Comparison of ENCODE assay signal across 7 mouse cellular contexts in genomic region chr7:134670312-134671002, GRCm38 (mm10). TPM values are rescaled to one million over a fixed set of nuclear protein-coding genes. Genes with fewer than 3 reads are reported as not detected.
DNase-seq lines count a peak whose midpoint lies in the region; ATAC-seq lines count a peak whose summit lies in the region.

Gene Dock1, plus strand, starts transcription at chr7:134670654.

- H3K4me2 ChIP-seq in intestine, embryonic 16.5 days (ENCODE audit: low read depth, low read length), result peak within 1 kb of the TSS; percentile 90
- H3K4me2 ChIP-seq in stomach, embryonic 14.5 days (replicated peaks; ENCODE audit: low read depth, low read length), result peak within 1 kb of the TSS; percentile 77

- H3K9ac ChIP-seq in intestine, embryonic 16.5 days (ENCODE audit: low read depth, low read length), result peak within 1 kb of the TSS; percentile 92
- peak within 1 kb of the TSS; percentile 90 for H3K9ac ChIP-seq in stomach, embryonic 14.5 days (replicated peaks; ENCODE audit: low read depth, low read length)

- peak within 1 kb of the TSS; percentile 75 for H3K4me3 ChIP-seq in intestine, embryonic 16.5 days (ENCODE audit: low read length)
- peak within 1 kb of the TSS; percentile 80 for H3K4me3 ChIP-seq in limb, embryonic 10.5 days
- peak within 1 kb of the TSS; percentile 70 for H3K4me3 ChIP-seq in midbrain, embryonic 10.5 days
- H3K4me3 ChIP-seq in stomach, embryonic 14.5 days (ENCODE audit: low read depth, low read length), result peak within 1 kb of the TSS; percentile 64

- no peaks in the 10 kb centered on the region for H3K27me3 ChIP-seq in intestine, embryonic 16.5 days (replicated peaks; ENCODE audit: control insufficient read depth, insufficient read depth, low read length)
- no peaks in the 10 kb centered on the region; the same call in 1 of the 2 replicates for H3K27me3 ChIP-seq in limb, embryonic 10.5 days (ENCODE audit: low read depth, poor library complexity, severe bottlenecking)
- peaks cover 32% of the 10 kb centered on the region for H3K27me3 ChIP-seq in midbrain, embryonic 10.5 days (ENCODE audit: low read depth, poor library complexity, severe bottlenecking)
- no peaks in the 10 kb centered on the region for H3K27me3 ChIP-seq in stomach, embryonic 14.5 days (ENCODE audit: control insufficient read depth, insufficient read depth, low read length)

- H3K27ac ChIP-seq in intestine, embryonic 16.5 days (ENCODE audit: low read length), result peak within 1 kb of the TSS; percentile 85
- peak within 1 kb of the TSS; percentile 98 for H3K27ac ChIP-seq in limb, embryonic 10.5 days
- H3K27ac ChIP-seq in midbrain, embryonic 10.5 days (replicated peaks), result peak within 1 kb of the TSS; percentile 93
- H3K27ac ChIP-seq in stomach, embryonic 14.5 days (ENCODE audit: low read length), result peak within 1 kb of the TSS; percentile 93

- H3K9me3 ChIP-seq in intestine, embryonic 16.5 days (ENCODE audit: control insufficient read depth, low read length), result no peaks in the 10 kb centered on the region
- H3K9me3 ChIP-seq in limb, embryonic 10.5 days (replicated peaks), result no peaks in the 10 kb centered on the region
- H3K9me3 ChIP-seq in midbrain, embryonic 10.5 days (replicated peaks), result no peaks in the 10 kb centered on the region
- H3K9me3 ChIP-seq in stomach, embryonic 14.5 days (ENCODE audit: control insufficient read depth, low read depth, low read length), result no peaks in the 10 kb centered on the region

- under 1% methylated on average over 68 of the region's 77 CpGs for WGBS in intestine, embryonic 16.5 days
- 2% methylated on average over 75 of the region's 77 CpGs for WGBS in limb, embryonic 10.5 days
- WGBS in midbrain, embryonic 10.5 days, result 4% methylated on average over 48 of the region's 77 CpGs
- 1% methylated on average over 64 of the region's 77 CpGs for WGBS in stomach, embryonic 14.5 days

- peak; percentile 88 for ATAC-seq in intestine, embryonic 16.5 days
- peak; percentile 84 for ATAC-seq in stomach, embryonic 14.5 days (ENCODE audit: insufficient number of reproducible peaks, insufficient read depth, low FRiP score, low read depth)

- H3K4me1 ChIP-seq in intestine, embryonic 16.5 days (ENCODE audit: control insufficient read depth, insufficient read depth, low read length), result peaks cover 35% of the 10 kb centered on the region
- peaks cover 47% of the 10 kb centered on the region for H3K4me1 ChIP-seq in limb, embryonic 10.5 days
- peaks cover 39% of the 10 kb centered on the region for H3K4me1 ChIP-seq in midbrain, embryonic 10.5 days
- H3K4me1 ChIP-seq in stomach, embryonic 14.5 days (ENCODE audit: control insufficient read depth, insufficient read depth, low read length), result peaks cover 24% of the 10 kb centered on the region

- H3K36me3 ChIP-seq in intestine, embryonic 16.5 days (ENCODE audit: control insufficient read depth, insufficient read depth, low read length), result no peaks in the 10 kb centered on the region
- peaks cover 9% of the 10 kb centered on the region for H3K36me3 ChIP-seq in limb, embryonic 10.5 days
- H3K36me3 ChIP-seq in midbrain, embryonic 10.5 days, result no peaks in the 10 kb centered on the region
- H3K36me3 ChIP-seq in stomach, embryonic 14.5 days (ENCODE audit: control insufficient read depth, insufficient read depth, low read length), result no peaks in the 10 kb centered on the region

- peak; percentile 88 for DNase-seq in adrenal gland, postnatal 10 days
- DNase-seq in embryo, embryonic 10.5 days (ENCODE audit: low spot score), result peak; percentile 83
- DNase-seq in gonadal fat pad, adult 2 months (ENCODE audit: low read depth), result no peak
- peak; percentile 86 for DNase-seq in limb, embryonic 10.5 days (ENCODE audit: low spot score)
- DNase-seq in midbrain, embryonic 10.5 days (ENCODE audit: low spot score), result peak; percentile 80

RNA-seq across cellular contexts. Expression of gene Dock1, which starts in this region (rescaled TPM):
- total RNA-seq in adrenal gland, postnatal 10 days (2021), result 100 to 1,000 TPM in 1 of 2 experiments, 10 to 100 TPM in 1; 86.5 to 107 TPM
- 13.0 and 15.7 TPM in 2 replicates for polyA plus RNA-seq in gonadal fat pad, adult 2 months (2012; rRNA removed)
- 21.9 and 23.1 TPM in 2 replicates for polyA plus RNA-seq in intestine, embryonic 16.5 days (2015; fragmentation: Nextera tagmentation; extraction: Ambion mirVana)
- 36.3 and 44.5 TPM in 2 replicates for polyA plus RNA-seq in limb, embryonic 10.5 days (2016; fragmentation: Nextera tagmentation; extraction: Ambion mirVana)
- 20.1 and 20.2 TPM in 2 replicates for polyA plus RNA-seq in midbrain, embryonic 10.5 days (2016; fragmentation: Nextera tagmentation; extraction: Ambion mirVana)
- polyA plus RNA-seq in stomach, embryonic 14.5 days (2014; fragmentation: Nextera tagmentation; extraction: Ambion mirVana), result 48.4 and 48.6 TPM in 2 replicates
